9 mouse cellular contexts compared by ENCODE assay signal in genomic region chr4:43672070-43672469, GRCm38 (mm10). TPM values are rescaled to one million over a fixed set of nuclear protein-coding genes. Genes with fewer than 3 reads are reported as not detected.
DNase-seq lines count a peak whose midpoint lies in the region; ATAC-seq and TF ChIP-seq lines count a peak whose summit lies in the region.
"Had no signal": no experiment of that assay in that cellular context is flagged by ENCODE, and none has a peak within 500 bp of the region (broad histone marks: within the 10 kb centered on the region; RNA-seq: fewer than 3 reads in every experiment).

No protein-coding gene starts in this region.

- peaks cover 25% of the 10 kb centered on the region for H3K4me1 ChIP-seq in G1E (ENCODE audit: insufficient read depth, low read depth, low read length)
- peaks cover 23% of the 10 kb centered on the region for H3K4me1 ChIP-seq in forebrain, embryonic 14.5 days (ENCODE audit: control insufficient read depth, insufficient read depth, low read length)
- H3K4me1 ChIP-seq in hindbrain, embryonic 11.5 days (replicated peaks; ENCODE audit: control insufficient read depth, insufficient read depth, low read length): peaks cover 2% of the 10 kb centered on the region; the same call in 1 of the 2 replicates

- 2% methylated on average over 2 of the region's 2 CpGs for WGBS in forebrain, embryonic 14.5 days
- WGBS in hindbrain, embryonic 11.5 days: 8% methylated on average over 2 of the region's 2 CpGs

- H3K4me2 ChIP-seq in forebrain, embryonic 14.5 days (ENCODE audit: low read length): peak overlapping the region; percentile 84
- no peak overlapping the region for H3K4me2 ChIP-seq in hindbrain, embryonic 11.5 days (replicated peaks; ENCODE audit: low read depth, low read length)
- H3K4me2 ChIP-seq: heart, embryonic 13.5 days had no signal

- no peak for ATAC-seq in G1E (ENCODE audit: extremely low read depth, insufficient number of reproducible peaks, low FRiP score, poor library complexity, severe bottlenecking)
- ATAC-seq in forebrain, embryonic 14.5 days: peak; percentile 40
- ATAC-seq in hindbrain, embryonic 11.5 days (ENCODE audit: low FRiP score): peak; percentile 23

- DNase-seq in G1E (ENCODE audit: low spot score): peak; percentile 70
- DNase-seq in c-Kit-positive CD71-negative TER-119-negative erythroid progenitor cells, embryonic 14.5 days (ENCODE audit: low read depth): peak; percentile 93
- peak; percentile 96 for DNase-seq in forebrain, embryonic 14.5 days (ENCODE audit: low spot score)
- peak; percentile 96 for DNase-seq in hindbrain, embryonic 11.5 days (ENCODE audit: low spot score)
- peak; percentile 88 for DNase-seq in layer of hippocampus, adult 9-11 months
- peak; percentile 81 to 89 for DNase-seq in lung, postnatal 4 days
- DNase-seq in retina, postnatal 1 day: peak; percentile 95
- DNase-seq in thymus, postnatal 4 days: peak; percentile 93

- no peak overlapping the region; the same call in 1 of the 2 replicates for H3K9ac ChIP-seq in forebrain, embryonic 14.5 days (ENCODE audit: low read length)
- H3K9ac ChIP-seq in hindbrain, embryonic 11.5 days (ENCODE audit: low read depth, low read length): no peak overlapping the region

- peaks cover 3% of the 10 kb centered on the region for H3K36me3 ChIP-seq in G1E (replicated peaks)
- peaks cover 31% of the 10 kb centered on the region for H3K36me3 ChIP-seq in forebrain, embryonic 14.5 days (ENCODE audit: control insufficient read depth, insufficient read depth, low read length)
- H3K36me3 ChIP-seq in hindbrain, embryonic 11.5 days (ENCODE audit: control insufficient read depth, insufficient read depth, low read length): no peaks in the 10 kb centered on the region

- H3K4me3 ChIP-seq in G1E (ENCODE audit: low read depth, low read length): no peak overlapping the region
- H3K4me3 ChIP-seq in forebrain, embryonic 14.5 days (ENCODE audit: low read depth, low read length): no peak overlapping the region
- H3K4me3 ChIP-seq in hindbrain, embryonic 11.5 days (ENCODE audit: low read depth, low read length): no peak overlapping the region
- H3K4me3 ChIP-seq: heart, embryonic 13.5 days had no signal

- TF ChIP-seq CTCF in G1E (IDR thresholded peaks at IDR 0.05; ENCODE audit: low read depth, low read length): peak; percentile 59

- H3K9me3 ChIP-seq in G1E (replicated peaks): no peaks in the 10 kb centered on the region
- H3K9me3 ChIP-seq in forebrain, embryonic 14.5 days (replicated peaks; ENCODE audit: control insufficient read depth, low read length): no peaks in the 10 kb centered on the region
- H3K9me3 ChIP-seq in hindbrain, embryonic 11.5 days (ENCODE audit: control insufficient read depth, low read length): no peaks in the 10 kb centered on the region
- H3K9me3 ChIP-seq: heart, embryonic 13.5 days had no signal

- no peak overlapping the region for H3K27ac ChIP-seq in forebrain, embryonic 14.5 days (ENCODE audit: low read depth, low read length)
- H3K27ac ChIP-seq in hindbrain, embryonic 11.5 days (ENCODE audit: low read depth, low read length): no peak overlapping the region
- H3K27ac ChIP-seq: heart, embryonic 13.5 days had no signal

- peaks cover 6% of the 10 kb centered on the region; the same call in 1 of the 2 replicates for H3K27me3 ChIP-seq in G1E (ENCODE audit: insufficient read depth, low read length)
- no peaks in the 10 kb centered on the region for H3K27me3 ChIP-seq in forebrain, embryonic 14.5 days (replicated peaks; ENCODE audit: control insufficient read depth, insufficient read depth, low read length)
- H3K27me3 ChIP-seq in hindbrain, embryonic 11.5 days (ENCODE audit: control insufficient read depth, insufficient read depth, low read length): 0 out of 2 replicates have a peak, but pooled peaks cover 3% of the 10 kb centered on the region

RNA-seq across cellular contexts. Expression of gene Fam221b, which starts 3.1 kb away (rescaled TPM):
- total RNA-seq in G1E (2014; fragmentation: Nextera tagmentation) (0.34 TPM in 1 of 2 replicates, not detected in the other), G1E (2017) (0.49 and 0.58 TPM in 2 replicates)
- polyA plus RNA-seq in G1E (2012): 0.05 and 0.10 TPM in 2 replicates
- 2.1 and 2.2 TPM in 2 replicates for polyA plus RNA-seq in forebrain, embryonic 14.5 days (2014; fragmentation: Nextera tagmentation; extraction: Ambion mirVana)
- polyA plus RNA-seq in hindbrain, embryonic 11.5 days (2014; fragmentation: Nextera tagmentation; extraction: Ambion mirVana): 2.2 and 2.4 TPM in 2 replicates

RNA-seq across cellular contexts. Expression of gene Tmem8b, which starts 3.3 kb away (rescaled TPM):
- total RNA-seq in G1E (2014; fragmentation: Nextera tagmentation) (2.9 and 6.0 TPM in 2 replicates), G1E (2017) (0.76 and 1.1 TPM in 2 replicates)
- polyA plus RNA-seq in G1E (2012): 2.9 and 3.6 TPM in 2 replicates
- 5.6 and 7.3 TPM in 2 replicates for polyA plus RNA-seq in forebrain, embryonic 14.5 days (2014; fragmentation: Nextera tagmentation; extraction: Ambion mirVana)
- polyA plus RNA-seq in hindbrain, embryonic 11.5 days (2014; fragmentation: Nextera tagmentation; extraction: Ambion mirVana): 5.7 and 7.2 TPM in 2 replicates

RNA-seq across cellular contexts. Expression of gene Hint2, which starts 15.8 kb away (rescaled TPM):
- 16.2 and 18.7 TPM in 2 replicates for total RNA-seq in G1E (2014; fragmentation: Nextera tagmentation)
- 58.3 and 63.1 TPM in 2 replicates for total RNA-seq in G1E (2017)
- polyA plus RNA-seq in G1E (2012): 42.4 and 50.2 TPM in 2 replicates
- 67.0 and 82.7 TPM in 2 replicates for polyA plus RNA-seq in forebrain, embryonic 14.5 days (2014; fragmentation: Nextera tagmentation; extraction: Ambion mirVana)
- 69.9 and 70.2 TPM in 2 replicates for polyA plus RNA-seq in hindbrain, embryonic 11.5 days (2014; fragmentation: Nextera tagmentation; extraction: Ambion mirVana)

RNA-seq across cellular contexts. Expression of gene Spag8, which starts 18.7 kb away (rescaled TPM):
- 0.73 TPM in 1 of 2 replicates, not detected in the other for total RNA-seq in G1E (2014; fragmentation: Nextera tagmentation)
- 0.33 and 0.41 TPM in 2 replicates for total RNA-seq in G1E (2017)
- polyA plus RNA-seq in G1E (2012): not detected in 2 replicates
- polyA plus RNA-seq in forebrain, embryonic 14.5 days (2014; fragmentation: Nextera tagmentation; extraction: Ambion mirVana): 4.2 and 5.7 TPM in 2 replicates
- 5.7 and 6.5 TPM in 2 replicates for polyA plus RNA-seq in hindbrain, embryonic 11.5 days (2014; fragmentation: Nextera tagmentation; extraction: Ambion mirVana)

RNA-seq across cellular contexts. Expression of gene Olfr70, which starts 28.5 kb away (rescaled TPM):
- not detected in 2 replicates for total RNA-seq in G1E (2014; fragmentation: Nextera tagmentation)
- total RNA-seq in G1E (2017): 0.06 TPM in 1 of 2 replicates, not detected in the other
- polyA plus RNA-seq in G1E (2012): not detected in 2 replicates
- not detected in 2 replicates for polyA plus RNA-seq in forebrain, embryonic 14.5 days (2014; fragmentation: Nextera tagmentation; extraction: Ambion mirVana)
- not detected in 2 replicates for polyA plus RNA-seq in hindbrain, embryonic 11.5 days (2014; fragmentation: Nextera tagmentation; extraction: Ambion mirVana)
- polyA plus RNA-seq: heart, embryonic 13.5 days had no signal
